Mouse (Mus musculus): Measurements from ENCODE around the gene Tubb2a.

GRCm38 (mm10) chr13:34043716-34044393 is 34.0 kb downstream of the Tubb2a start:
- TF ChIP-seq CTCF (IDR thresholded peaks at IDR 0.05; ENCODE audit: control insufficient read depth, insufficient read depth, low read length), result no peak
- no peak for TF ChIP-seq POLR2A (IDR thresholded peaks at IDR 0.05; ENCODE audit: borderline replicate concordance, control insufficient read depth, low read depth, low read length)

Data from bone marrow, adult 2 months (tissue).